Mouse (Mus musculus): Measurements from ENCODE around the gene Kcnn4. TPM values are rescaled to one million over a fixed set of nuclear protein-coding genes. Genes with fewer than 3 reads are reported as not detected.

The Kcnn4 gene
- polyA plus RNA-seq, 1 experiment from 2014 or later, result 3.0 TPM

GRCm38 (mm10) chr7:24366716-24367632 lies 3.1 kb upstream of the Kcnn4 start:
- no peaks in the 10 kb centered on the region for H3K36me3 ChIP-seq
- no peaks in the 10 kb centered on the region for H3K27me3 ChIP-seq (replicated peaks)
- no peak for ATAC-seq (ENCODE audit: low FRiP score)
- H3K4me3 ChIP-seq (replicated peaks), result no peak overlapping the region
- WGBS, result 80% methylated on average over 14 of the region's 15 CpGs
- H3K4me1 ChIP-seq, result no peaks in the 10 kb centered on the region
- H3K9me3 ChIP-seq (replicated peaks), result no peaks in the 10 kb centered on the region
- no peak overlapping the region for H3K4me2 ChIP-seq
- no peak overlapping the region for H3K9ac ChIP-seq (replicated peaks)
- no peak overlapping the region for H3K27ac ChIP-seq (replicated peaks)

- no peak for ATAC-seq (ENCODE audit: low FRiP score)
- Histone ChIP-seq H3K27me3 (replicated peaks) (no peaks in the 10 kb centered on the region), H3K36me3 (no peaks in the 10 kb centered on the region), H3K4me2 (no peak overlapping the region), H3K27ac (replicated peaks) (no peak overlapping the region), H3K4me3 (replicated peaks) (no peak overlapping the region), H3K4me1 (peaks cover 2% of the 10 kb centered on the region; the same call in 1 of the 2 replicates), H3K9ac (replicated peaks) (no peak overlapping the region), H3K9me3 (replicated peaks) (no peaks in the 10 kb centered on the region)
- WGBS, result 72% methylated on average over 4 of the region's 4 CpGs
Observed at GRCm38 (mm10) chr7:24368226-24368625, 1.8 kb upstream of the Kcnn4 start.

GRCm38 (mm10) chr7:24368946-24369345 lies 1.1 kb upstream of the Kcnn4 start:
- no peaks in the 10 kb centered on the region for H3K36me3 ChIP-seq
- H3K4me1 ChIP-seq, result peaks cover 7% of the 10 kb centered on the region; the same call in 1 of the 2 replicates
- no peak overlapping the region for H3K4me2 ChIP-seq
- no peaks in the 10 kb centered on the region for H3K9me3 ChIP-seq (replicated peaks)
- H3K9ac ChIP-seq (replicated peaks), result no peak overlapping the region
- no peak for ATAC-seq (ENCODE audit: low FRiP score)
- no peaks in the 10 kb centered on the region for H3K27me3 ChIP-seq (replicated peaks)
- H3K4me3 ChIP-seq (replicated peaks), result no peak overlapping the region
- WGBS, result 91% methylated on average over 7 of the region's 7 CpGs
- H3K27ac ChIP-seq (replicated peaks), result no peak overlapping the region

- Histone ChIP-seq H3K9me3 (replicated peaks) (no peaks in the 10 kb centered on the region), H3K27ac (replicated peaks) (no peak overlapping the region), H3K36me3 (no peaks in the 10 kb centered on the region), H3K4me2 (peak overlapping the region; percentile 11; the same call in 1 of the 2 replicates), H3K4me3 (replicated peaks) (no peak overlapping the region), H3K4me1 (peaks cover 7% of the 10 kb centered on the region; the same call in 1 of the 2 replicates), H3K9ac (replicated peaks) (no peak overlapping the region), H3K27me3 (replicated peaks) (no peaks in the 10 kb centered on the region)
- 79% methylated on average over 6 of the region's 7 CpGs for WGBS
- ATAC-seq (ENCODE audit: low FRiP score), result no peak
Observed at GRCm38 (mm10) chr7:24371012-24371808, 1.1 kb downstream of the Kcnn4 start.

- Histone ChIP-seq H3K4me1 (peaks cover 7% of the 10 kb centered on the region; the same call in 1 of the 2 replicates), H3K4me3 (replicated peaks) (no peak overlapping the region), H3K27me3 (replicated peaks) (0 out of 2 replicates have a peak, but pooled peaks cover 2% of the 10 kb centered on the region), H3K36me3 (no peaks in the 10 kb centered on the region), H3K9ac (replicated peaks) (no peak overlapping the region), H3K27ac (replicated peaks) (no peak overlapping the region), H3K9me3 (replicated peaks) (no peaks in the 10 kb centered on the region), H3K4me2 (no peak overlapping the region)
- WGBS, result 70% methylated on average over 3 of the region's 3 CpGs
- no peak for ATAC-seq (ENCODE audit: low FRiP score)
Observed at GRCm38 (mm10) chr7:24371809-24372145, 1.7 kb downstream of the Kcnn4 start.

- Histone ChIP-seq H3K36me3 (no peaks in the 10 kb centered on the region), H3K9me3 (replicated peaks) (no peaks in the 10 kb centered on the region), H3K4me1 (peaks cover 11% of the 10 kb centered on the region), H3K4me2 (no peak overlapping the region), H3K4me3 (replicated peaks) (no peak overlapping the region), H3K9ac (replicated peaks) (no peak overlapping the region), H3K27me3 (replicated peaks) (peaks cover 6% of the 10 kb centered on the region; the same call in 1 of the 2 replicates), H3K27ac (replicated peaks) (no peak overlapping the region)
- no peak for ATAC-seq (ENCODE audit: low FRiP score)
- 89% methylated on average over 11 of the region's 11 CpGs for WGBS
Observed at GRCm38 (mm10) chr7:24372300-24372699, 2.2 kb downstream of the Kcnn4 start.

- Histone ChIP-seq H3K4me1 (peaks cover 14% of the 10 kb centered on the region), H3K27me3 (replicated peaks) (peaks cover 9% of the 10 kb centered on the region; the same call in 1 of the 2 replicates), H3K4me2 (no peak overlapping the region), H3K9me3 (replicated peaks) (no peaks in the 10 kb centered on the region), H3K36me3 (no peaks in the 10 kb centered on the region), H3K9ac (replicated peaks) (no peak overlapping the region), H3K27ac (replicated peaks) (no peak overlapping the region), H3K4me3 (replicated peaks) (no peak overlapping the region)
- 72% methylated on average over 4 of the region's 4 CpGs for WGBS
- ATAC-seq (ENCODE audit: low FRiP score), result no peak
Observed at GRCm38 (mm10) chr7:24372786-24373185, 2.7 kb downstream of the Kcnn4 start.

GRCm38 (mm10) chr7:24373538-24374379 lies 3.7 kb downstream of the Kcnn4 start:
- no peak overlapping the region for H3K9ac ChIP-seq (replicated peaks)
- WGBS, result 31% methylated on average over 14 of the region's 20 CpGs
- peak; percentile 37; the same call in 1 of the 2 replicates for ATAC-seq (ENCODE audit: low FRiP score)

GRCm38 (mm10) chr7:24376456-24376855 lies 6.4 kb downstream of the Kcnn4 start:
- Histone ChIP-seq H3K4me1 (peaks cover 14% of the 10 kb centered on the region), H3K9ac (replicated peaks) (no peak overlapping the region), H3K27ac (replicated peaks) (no peak overlapping the region), H3K4me3 (replicated peaks) (no peak overlapping the region), H3K4me2 (no peak overlapping the region), H3K27me3 (replicated peaks) (peaks cover 9% of the 10 kb centered on the region; the same call in 1 of the 2 replicates), H3K9me3 (replicated peaks) (no peaks in the 10 kb centered on the region), H3K36me3 (no peaks in the 10 kb centered on the region)
- no peak for ATAC-seq (ENCODE audit: low FRiP score)
- 87% methylated on average over 8 of the region's 8 CpGs for WGBS

More at GRCm38 (mm10) chr7:24373538-24374379, 3.7 kb downstream of the Kcnn4 start:
- peak overlapping the region; percentile 73 for H3K27ac ChIP-seq (replicated peaks)
- H3K27me3 ChIP-seq (replicated peaks), result peaks cover 9% of the 10 kb centered on the region; the same call in 1 of the 2 replicates
- no peaks in the 10 kb centered on the region for H3K36me3 ChIP-seq
- peaks cover 14% of the 10 kb centered on the region for H3K4me1 ChIP-seq
- H3K4me3 ChIP-seq (replicated peaks), result no peak overlapping the region
- H3K4me2 ChIP-seq, result peak overlapping the region; percentile 36
- H3K9me3 ChIP-seq (replicated peaks), result no peaks in the 10 kb centered on the region

GRCm38 (mm10) chr7:24377091-24377865 lies 7.2 kb downstream of the Kcnn4 start:
- WGBS, result 9% methylated on average over 47 of the region's 49 CpGs
- ATAC-seq (ENCODE audit: low FRiP score), result peak; percentile 20; the same call in 1 of the 2 replicates
- peak overlapping the region; percentile 27 for H3K4me3 ChIP-seq (replicated peaks)
- H3K36me3 ChIP-seq, result no peaks in the 10 kb centered on the region
- peak overlapping the region; percentile 57 for H3K4me2 ChIP-seq
- no peaks in the 10 kb centered on the region for H3K9me3 ChIP-seq (replicated peaks)
- peak overlapping the region; percentile 26; the same call in 1 of the 2 replicates for H3K9ac ChIP-seq (replicated peaks)
- H3K4me1 ChIP-seq, result peaks cover 14% of the 10 kb centered on the region
- H3K27ac ChIP-seq (replicated peaks), result peak overlapping the region; percentile 37; the same call in 1 of the 2 replicates
- H3K27me3 ChIP-seq (replicated peaks), result peaks cover 9% of the 10 kb centered on the region; the same call in 1 of the 2 replicates
